Mouse (Mus musculus): ENCODE measurements around the gene Zfp26.

GRCm38 (mm10) chr9:20430004-20430403 is 30.0 kb downstream of the Zfp26 start:
- TF ChIP-seq CTCF (IDR thresholded peaks at IDR 0.05; ENCODE audit: low read depth) (no peak), EP300 (IDR thresholded peaks at IDR 0.05; ENCODE audit: low read depth) (no peak)
